Mouse (Mus musculus): ENCODE results near the gene Spire2. TPM values are rescaled to one million over a fixed set of nuclear protein-coding genes. Genes with fewer than 3 reads are reported as not detected.
A peak's percentile ranks its signal among the peaks of the same experiment; 100 is the strongest.
"Not testable (repeated sequence)": the region's sequence is repeated elsewhere in the genome, so short reads cannot be mapped to it uniquely, and the experiment has no call there.

Spire2 gene
- polyA plus RNA-seq (2015; fragmentation: Nextera tagmentation; extraction: Ambion mirVana) = 4.9 and 5.4 TPM in 2 replicates

DNA sequence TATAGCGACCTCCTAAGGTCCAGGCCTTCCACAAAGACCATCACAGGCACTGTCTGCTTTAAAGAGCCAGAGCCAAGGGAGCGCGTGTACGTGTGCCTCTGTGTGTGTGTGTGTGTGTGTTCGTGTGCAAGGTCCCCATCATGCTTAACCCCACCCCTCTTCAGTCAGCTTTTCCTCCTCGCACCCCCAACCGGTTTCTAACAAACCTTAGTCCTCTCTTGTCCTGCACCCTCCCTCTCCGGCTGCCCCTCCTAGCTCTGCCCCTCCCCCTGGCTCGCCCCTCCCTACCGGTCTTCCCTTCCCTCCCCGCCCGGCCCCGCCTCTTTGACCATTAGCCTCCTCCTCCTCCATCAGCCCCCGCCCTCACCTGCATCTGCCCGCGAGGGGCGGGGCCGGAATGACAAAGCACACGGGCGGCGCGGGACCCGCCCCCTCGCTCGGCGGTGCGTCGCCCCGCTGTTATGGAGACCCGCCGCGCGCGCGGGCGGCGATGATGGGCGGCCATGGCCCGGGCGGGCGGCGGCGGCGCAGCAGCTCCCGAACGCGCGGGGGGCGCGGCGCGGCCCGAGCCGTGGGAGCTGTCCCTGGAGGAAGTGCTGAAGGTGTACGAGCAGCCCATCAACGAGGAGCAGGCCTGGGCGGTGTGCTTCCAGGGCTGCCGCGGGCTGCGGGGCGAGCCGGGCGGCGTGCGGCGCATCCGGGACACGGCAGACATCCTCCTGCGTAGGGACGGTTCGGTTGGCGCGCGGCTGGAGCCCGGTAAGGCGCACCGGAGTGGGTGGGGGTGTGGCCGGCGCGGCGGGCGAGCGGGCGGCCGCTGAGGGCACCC is at the start of gene Spire2:
Gene Spire2 (plus strand): TSS at position 452 of the 829 bp plus-strand sequence.
- peak; percentile 89 for ATAC-seq (ENCODE audit: low FRiP score, low TSS enrichment)
- H3K27me3 ChIP-seq (ENCODE audit: insufficient read depth, low read length) = 0 out of 2 replicates have a peak, but pooled peaks cover 3% of the 10 kb centered on the region
- H3K4me2 ChIP-seq (replicated peaks; ENCODE audit: low read depth, low read length) = peak within 1 kb of the TSS; percentile 84
- no peak within 1 kb of the TSS for H3K27ac ChIP-seq (ENCODE audit: low read length)
- peak within 1 kb of the TSS; percentile 67 for H3K4me3 ChIP-seq (ENCODE audit: low read length)
- H3K36me3 ChIP-seq (ENCODE audit: insufficient read depth, low read length) = no peaks in the 10 kb centered on the region
- no peaks in the 10 kb centered on the region for H3K9me3 ChIP-seq (ENCODE audit: low read length)
- WGBS = 1% methylated on average over 71 of the region's 85 CpGs
- H3K9ac ChIP-seq (replicated peaks; ENCODE audit: low read length) = peak within 1 kb of the TSS; percentile 66
- H3K4me1 ChIP-seq (ENCODE audit: insufficient read depth, low read length) = peaks cover 16% of the 10 kb centered on the region

- not testable (repeated sequence) for ATAC-seq (ENCODE audit: low FRiP score, low TSS enrichment)
- 89% methylated on average over 5 of the region's 6 CpGs for WGBS
These were observed 49.5 kb upstream of the Spire2 start for GRCm38 (mm10) chr8:123282994-123283393.

GRCm38 (mm10) chr8:123283991-123284390 is 48.5 kb upstream of the Spire2 start:
- no peak overlapping the region for H3K27ac ChIP-seq (ENCODE audit: low read length)
- WGBS = 87% methylated on average over 7 of the region's 7 CpGs
- no peaks in the 10 kb centered on the region for H3K9me3 ChIP-seq (ENCODE audit: low read length)
- H3K4me2 ChIP-seq (replicated peaks; ENCODE audit: low read depth, low read length) = no peak overlapping the region
- peaks cover 33% of the 10 kb centered on the region for H3K36me3 ChIP-seq (ENCODE audit: insufficient read depth, low read length)
- no peak overlapping the region for H3K9ac ChIP-seq (replicated peaks; ENCODE audit: low read length)
- no peaks in the 10 kb centered on the region for H3K4me1 ChIP-seq (ENCODE audit: insufficient read depth, low read length)
- no peak for ATAC-seq (ENCODE audit: low FRiP score, low TSS enrichment)
- H3K27me3 ChIP-seq (ENCODE audit: insufficient read depth, low read length) = no peaks in the 10 kb centered on the region
- H3K4me3 ChIP-seq (ENCODE audit: low read length) = no peak overlapping the region

More at GRCm38 (mm10) chr8:123282994-123283393, 49.5 kb upstream of the Spire2 start:
- H3K9ac ChIP-seq (replicated peaks; ENCODE audit: low read length); H3K4me2 ChIP-seq (replicated peaks; ENCODE audit: low read depth, low read length); H3K4me1 ChIP-seq (ENCODE audit: insufficient read depth, low read length); H3K4me3 ChIP-seq (ENCODE audit: low read length); H3K27ac ChIP-seq (ENCODE audit: low read length); H3K27me3 ChIP-seq (ENCODE audit: insufficient read depth, low read length); H3K9me3 ChIP-seq (ENCODE audit: low read length): not testable (repeated sequence)
- peaks cover 33% of the 10 kb centered on the region for H3K36me3 ChIP-seq (ENCODE audit: insufficient read depth, low read length)

DNA sequence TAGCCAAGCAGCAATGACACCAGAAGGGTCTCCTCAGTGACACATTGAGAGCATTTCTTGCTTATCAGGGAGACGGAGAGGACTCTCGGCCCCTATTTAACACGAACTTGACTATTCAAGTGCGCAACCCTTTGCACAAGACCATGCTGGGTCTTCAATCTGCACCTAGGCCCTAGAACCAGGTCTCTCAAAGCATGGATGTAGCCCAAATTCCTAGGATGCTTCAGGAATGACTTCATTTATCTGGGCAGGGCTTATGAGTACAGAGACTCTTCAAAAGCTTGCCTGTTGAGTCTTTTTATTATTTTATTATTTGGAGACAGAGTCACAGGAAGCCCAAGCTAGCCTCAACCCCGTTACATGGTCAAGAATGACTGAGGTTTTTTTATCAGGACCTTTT is 48.0 kb upstream of the Spire2 start:
- no peak for ATAC-seq (ENCODE audit: low FRiP score, low TSS enrichment)
- Histone ChIP-seq H3K9ac (replicated peaks; ENCODE audit: low read length) (no peak overlapping the region), H3K4me1 (ENCODE audit: insufficient read depth, low read length) (no peaks in the 10 kb centered on the region), H3K36me3 (ENCODE audit: insufficient read depth, low read length) (peaks cover 38% of the 10 kb centered on the region), H3K4me2 (replicated peaks; ENCODE audit: low read depth, low read length) (no peak overlapping the region), H3K9me3 (ENCODE audit: low read length) (no peaks in the 10 kb centered on the region), H3K27ac (ENCODE audit: low read length) (no peak overlapping the region), H3K4me3 (ENCODE audit: low read length) (no peak overlapping the region), H3K27me3 (ENCODE audit: insufficient read depth, low read length) (no peaks in the 10 kb centered on the region)
- 91% methylated on average over 5 of the region's 5 CpGs for WGBS

- Histone ChIP-seq H3K4me3 (ENCODE audit: low read length) (no peak overlapping the region), H3K27me3 (ENCODE audit: insufficient read depth, low read length) (no peaks in the 10 kb centered on the region), H3K4me2 (replicated peaks; ENCODE audit: low read depth, low read length) (no peak overlapping the region), H3K9me3 (ENCODE audit: low read length) (no peaks in the 10 kb centered on the region), H3K27ac (ENCODE audit: low read length) (no peak overlapping the region), H3K4me1 (ENCODE audit: insufficient read depth, low read length) (no peaks in the 10 kb centered on the region), H3K9ac (replicated peaks; ENCODE audit: low read length) (no peak overlapping the region), H3K36me3 (ENCODE audit: insufficient read depth, low read length) (peaks cover 25% of the 10 kb centered on the region)
- 96% methylated on average over 17 of the region's 17 CpGs for WGBS
- no peak for ATAC-seq (ENCODE audit: low FRiP score, low TSS enrichment)
These were observed 45.2 kb upstream of the Spire2 start for GRCm38 (mm10) chr8:123287362-123287761.

DNA sequence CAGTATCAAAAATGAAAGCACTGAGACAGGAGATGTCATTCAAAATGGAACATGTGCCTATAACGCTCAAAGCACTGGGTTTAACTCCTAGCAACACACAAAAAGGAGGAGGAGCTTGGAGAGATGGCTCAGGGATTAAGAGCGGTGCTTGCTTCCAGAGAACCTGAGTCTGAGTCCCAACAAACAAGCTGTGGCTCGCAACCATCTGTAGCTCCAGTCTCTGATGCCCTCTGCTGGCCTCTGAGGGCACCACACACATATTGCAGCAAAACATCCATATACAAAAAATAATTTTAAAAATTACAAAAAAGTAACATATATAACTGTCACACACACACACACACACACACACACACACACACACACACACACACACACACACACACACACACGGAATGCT is 42.3 kb upstream of the Spire2 start:
- no peak overlapping the region for H3K27ac ChIP-seq (ENCODE audit: low read length)
- H3K9me3 ChIP-seq (ENCODE audit: low read length) = no peaks in the 10 kb centered on the region
- no peaks in the 10 kb centered on the region for H3K4me1 ChIP-seq (ENCODE audit: insufficient read depth, low read length)
- no peak overlapping the region for H3K9ac ChIP-seq (replicated peaks; ENCODE audit: low read length)
- H3K4me2 ChIP-seq (replicated peaks; ENCODE audit: low read depth, low read length) = no peak overlapping the region
- no peak overlapping the region for H3K4me3 ChIP-seq (ENCODE audit: low read length)
- peaks cover 17% of the 10 kb centered on the region for H3K36me3 ChIP-seq (ENCODE audit: insufficient read depth, low read length)
- 82% methylated on average over 4 of the region's 4 CpGs for WGBS
- no peak for ATAC-seq (ENCODE audit: low FRiP score, low TSS enrichment)
- no peaks in the 10 kb centered on the region for H3K27me3 ChIP-seq (ENCODE audit: insufficient read depth, low read length)

- no peak overlapping the region for H3K9ac ChIP-seq (replicated peaks; ENCODE audit: low read length)
- no peaks in the 10 kb centered on the region for H3K9me3 ChIP-seq (ENCODE audit: low read length)
- 98% methylated on average over 8 of the region's 8 CpGs for WGBS
- no peak overlapping the region for H3K27ac ChIP-seq (ENCODE audit: low read length)
- no peak for ATAC-seq (ENCODE audit: low FRiP score, low TSS enrichment)
- H3K4me2 ChIP-seq (replicated peaks; ENCODE audit: low read depth, low read length) = no peak overlapping the region
- H3K36me3 ChIP-seq (ENCODE audit: insufficient read depth, low read length) = peaks cover 20% of the 10 kb centered on the region
- H3K27me3 ChIP-seq (ENCODE audit: insufficient read depth, low read length) = no peaks in the 10 kb centered on the region
- H3K4me1 ChIP-seq (ENCODE audit: insufficient read depth, low read length) = no peaks in the 10 kb centered on the region
- no peak overlapping the region for H3K4me3 ChIP-seq (ENCODE audit: low read length)
These were observed 41.8 kb upstream of the Spire2 start for GRCm38 (mm10) chr8:123290679-123291078.

GRCm38 (mm10) chr8:123291716-123292115 is 40.8 kb upstream of the Spire2 start:
- H3K36me3 ChIP-seq (ENCODE audit: insufficient read depth, low read length) = peaks cover 26% of the 10 kb centered on the region
- no peak overlapping the region for H3K27ac ChIP-seq (ENCODE audit: low read length)
- H3K9me3 ChIP-seq (ENCODE audit: low read length) = no peaks in the 10 kb centered on the region
- no peaks in the 10 kb centered on the region for H3K27me3 ChIP-seq (ENCODE audit: insufficient read depth, low read length)
- 89% methylated on average over 8 of the region's 8 CpGs for WGBS
- no peak overlapping the region for H3K4me2 ChIP-seq (replicated peaks; ENCODE audit: low read depth, low read length)
- ATAC-seq (ENCODE audit: low FRiP score, low TSS enrichment) = no peak
- no peak overlapping the region for H3K4me3 ChIP-seq (ENCODE audit: low read length)
- no peak overlapping the region for H3K9ac ChIP-seq (replicated peaks; ENCODE audit: low read length)
- no peaks in the 10 kb centered on the region for H3K4me1 ChIP-seq (ENCODE audit: insufficient read depth, low read length)

- 89% methylated on average over 3 of the region's 3 CpGs for WGBS
- no peak for ATAC-seq (ENCODE audit: low FRiP score, low TSS enrichment)
These were observed 40.2 kb upstream of the Spire2 start for GRCm38 (mm10) chr8:123292281-123292680.

DNA sequence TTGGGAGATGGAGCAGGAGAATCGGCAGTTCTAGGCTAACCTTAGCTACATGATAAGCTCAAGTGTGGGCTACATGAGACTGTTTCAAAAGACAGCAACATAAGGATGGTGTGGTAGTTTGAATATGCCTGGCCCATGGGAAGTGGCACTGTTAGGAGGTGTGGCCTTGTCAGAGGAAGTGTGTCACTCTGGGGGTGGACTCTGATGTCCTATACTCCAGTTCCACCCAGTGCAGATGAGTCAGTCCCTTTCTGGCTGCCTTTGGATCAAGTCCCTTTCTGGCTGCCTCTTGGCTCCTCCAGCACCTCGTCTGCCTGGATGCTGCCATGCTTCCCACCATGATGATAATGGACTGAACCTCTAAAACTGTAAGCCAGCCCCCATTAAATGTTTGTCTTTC is 39.7 kb upstream of the Spire2 start:
- H3K27me3 ChIP-seq (ENCODE audit: insufficient read depth, low read length) = no peaks in the 10 kb centered on the region
- no peak overlapping the region for H3K27ac ChIP-seq (ENCODE audit: low read length)
- H3K9me3 ChIP-seq (ENCODE audit: low read length) = no peaks in the 10 kb centered on the region
- no peak overlapping the region for H3K4me2 ChIP-seq (replicated peaks; ENCODE audit: low read depth, low read length)
- no peak overlapping the region for H3K9ac ChIP-seq (replicated peaks; ENCODE audit: low read length)
- no peaks in the 10 kb centered on the region for H3K4me1 ChIP-seq (ENCODE audit: insufficient read depth, low read length)
- WGBS = 88% methylated on average over 2 of the region's 2 CpGs
- no peak overlapping the region for H3K4me3 ChIP-seq (ENCODE audit: low read length)
- peaks cover 21% of the 10 kb centered on the region for H3K36me3 ChIP-seq (ENCODE audit: insufficient read depth, low read length)
- ATAC-seq (ENCODE audit: low FRiP score, low TSS enrichment) = no peak

More at GRCm38 (mm10) chr8:123292281-123292680, 40.2 kb upstream of the Spire2 start:
- Histone ChIP-seq H3K9me3 (ENCODE audit: low read length) (no peaks in the 10 kb centered on the region), H3K36me3 (ENCODE audit: insufficient read depth, low read length) (peaks cover 22% of the 10 kb centered on the region), H3K4me3 (ENCODE audit: low read length) (no peak overlapping the region), H3K27ac (ENCODE audit: low read length) (no peak overlapping the region), H3K4me1 (ENCODE audit: insufficient read depth, low read length) (no peaks in the 10 kb centered on the region), H3K4me2 (replicated peaks; ENCODE audit: low read depth, low read length) (no peak overlapping the region), H3K9ac (replicated peaks; ENCODE audit: low read length) (no peak overlapping the region), H3K27me3 (ENCODE audit: insufficient read depth, low read length) (no peaks in the 10 kb centered on the region)

Data from kidney, embryonic 16.5 days (tissue).